Mouse (Mus musculus) forebrain, embryonic 15.5 days (tissue): ENCODE results near the gene Adtrp. TPM values are rescaled to one million over a fixed set of nuclear protein-coding genes. Genes with fewer than 3 reads are reported as not detected.

ENCODE experiments used
- ATAC-seq: fragments of 200-750 bp; cut with Nextera tagmentation; replicated peaks from 2 replicates; pipeline ENCODE4 v1.8.0; 2017; ENCODE audit warnings: mild to moderate bottlenecking, moderate TSS enrichment, moderate library complexity
- H3K27ac ChIP-seq: fragments of 300-500 bp; sonication (generic); replicated peaks from 2 replicates; pipeline ENCODE4 v1.5.1; 2015; ENCODE audit warnings: mild to moderate bottlenecking, inconsistent platforms
- H3K27me3 ChIP-seq: fragments of 300-500 bp; sonication (generic); 2 replicates; pipeline ENCODE4 v1.6.1; 2015; ENCODE audit warnings: inconsistent platforms
- H3K36me3 ChIP-seq: fragments of 300-500 bp; sonication (generic); 2 replicates; pipeline ENCODE4 v1.6.1; 2015; ENCODE audit warnings: mild to moderate bottlenecking, inconsistent platforms
- H3K4me1 ChIP-seq: fragments of 300-500 bp; sonication (generic); 2 replicates; pipeline ENCODE4 v1.6.1; 2015; ENCODE audit warnings: inconsistent platforms
- H3K4me2 ChIP-seq: fragments of 300-500 bp; sonication (generic); replicated peaks from 2 replicates; pipeline ENCODE4 v1.6.1; 2015; ENCODE audit warnings: mild to moderate bottlenecking, inconsistent platforms
- H3K4me3 ChIP-seq: fragments of 300-500 bp; sonication (generic); 2 replicates; pipeline ENCODE4 v1.5.1; 2015; ENCODE audit warnings: mild to moderate bottlenecking, inconsistent platforms
- H3K9ac ChIP-seq: fragments of 300-500 bp; sonication (generic); replicated peaks from 2 replicates; pipeline ENCODE4 v1.6.1; 2015; ENCODE audit warnings: mild to moderate bottlenecking, inconsistent platforms
- H3K9me3 ChIP-seq: fragments of 300-500 bp; sonication (generic); 2 replicates; pipeline ENCODE4 v1.6.1; 2016; ENCODE audit warnings: inconsistent platforms
- WGBS: fragments of 180-500 bp; shearing (Covaris S2); methylation state at CpG from one replicate; pipeline ENCODE4 v1.1.7; 2015; ENCODE audit warnings: mixed read lengths; 5-methylcytosine and 5-hydroxymethylcytosine counted together
- polyA plus RNA-seq: library from polyadenylated mRNA; unstranded; fragments of >200 nt; fragmentation: Nextera tagmentation; extraction: Ambion mirVana; gene quantifications from 2 replicates; pipeline ENCODE4 v1.2.1, GENCODE M21; 2015

The Adtrp gene
- polyA plus RNA-seq, 1 experiment from 2014 or later = not detected

GRCm38 (mm10) chr13:41801177-41801636 lies 46.3 kb downstream of the Adtrp start:
- Histone ChIP-seq H3K4me3 (peak overlapping the region; percentile 12; the same call in 1 of the 2 replicates), H3K36me3 (no peaks in the 10 kb centered on the region)

GRCm38 (mm10) chr13:41792849-41793248 lies 54.6 kb downstream of the Adtrp start:
- WGBS = 91% methylated on average over 6 of the region's 6 CpGs
- H3K9me3 ChIP-seq = no peaks in the 10 kb centered on the region
- H3K36me3 ChIP-seq = no peaks in the 10 kb centered on the region
- no peaks in the 10 kb centered on the region for H3K27me3 ChIP-seq
- H3K4me2 ChIP-seq = no peak overlapping the region
- no peak overlapping the region for H3K9ac ChIP-seq
- no peak overlapping the region for H3K4me3 ChIP-seq
- no peaks in the 10 kb centered on the region for H3K4me1 ChIP-seq
- H3K27ac ChIP-seq = no peak overlapping the region
- ATAC-seq = no peak

More at GRCm38 (mm10) chr13:41801177-41801636, 46.3 kb downstream of the Adtrp start:
- H3K27ac ChIP-seq = peak overlapping the region; percentile 64
- peak; percentile 93 for ATAC-seq
- 0% methylated on average over 8 of the region's 8 CpGs for WGBS
- H3K9ac ChIP-seq = no peak overlapping the region
- H3K27me3 ChIP-seq = no peaks in the 10 kb centered on the region
- peak overlapping the region; percentile 31 for H3K4me2 ChIP-seq
- no peaks in the 10 kb centered on the region for H3K9me3 ChIP-seq
- H3K4me1 ChIP-seq = peaks cover 18% of the 10 kb centered on the region

- Histone ChIP-seq H3K4me2 (no peak overlapping the region), H3K4me3 (no peak overlapping the region), H3K36me3 (no peaks in the 10 kb centered on the region), H3K4me1 (no peaks in the 10 kb centered on the region; the same call in 1 of the 2 replicates), H3K9ac (no peak overlapping the region), H3K9me3 (no peaks in the 10 kb centered on the region), H3K27me3 (no peaks in the 10 kb centered on the region), H3K27ac (no peak overlapping the region)
- WGBS = 85% methylated on average over 2 of the region's 2 CpGs
- ATAC-seq = no peak
Observed at GRCm38 (mm10) chr13:41787863-41788536, 59.5 kb downstream of the Adtrp start.

- Histone ChIP-seq H3K36me3 (no peaks in the 10 kb centered on the region), H3K4me1 (no peaks in the 10 kb centered on the region; the same call in 1 of the 2 replicates), H3K9me3 (no peaks in the 10 kb centered on the region), H3K4me3 (no peak overlapping the region), H3K4me2 (no peak overlapping the region), H3K27ac (no peak overlapping the region), H3K9ac (no peak overlapping the region), H3K27me3 (no peaks in the 10 kb centered on the region)
- ATAC-seq = no peak
- whole genome bisulfite sequencing = 93% methylated on average over 3 of the region's 3 CpGs
Observed at GRCm38 (mm10) chr13:41786640-41787039, 60.8 kb downstream of the Adtrp start.

GRCm38 (mm10) chr13:41784889-41785701 lies 62.4 kb downstream of the Adtrp start:
- H3K9me3 ChIP-seq = no peaks in the 10 kb centered on the region
- no peak overlapping the region for H3K27ac ChIP-seq
- no peak for ATAC-seq
- no peak overlapping the region for H3K4me2 ChIP-seq
- H3K4me1 ChIP-seq = peaks cover 7% of the 10 kb centered on the region
- WGBS = 70% methylated on average over 7 of the region's 7 CpGs
- no peak overlapping the region for H3K4me3 ChIP-seq
- H3K27me3 ChIP-seq = no peaks in the 10 kb centered on the region
- no peak overlapping the region for H3K9ac ChIP-seq
- no peaks in the 10 kb centered on the region for H3K36me3 ChIP-seq

GRCm38 (mm10) chr13:41780296-41780695 lies 67.2 kb downstream of the Adtrp start:
- Histone ChIP-seq H3K4me3 (no peak overlapping the region), H3K27ac (no peak overlapping the region), H3K9ac (no peak overlapping the region), H3K9me3 (no peaks in the 10 kb centered on the region), H3K4me1 (peaks cover 11% of the 10 kb centered on the region), H3K27me3 (no peaks in the 10 kb centered on the region), H3K4me2 (no peak overlapping the region), H3K36me3 (no peaks in the 10 kb centered on the region)
- ATAC-seq = no peak
- WGBS = 54% methylated on average over 4 of the region's 4 CpGs

GRCm38 (mm10) chr13:41779603-41780180 lies 67.8 kb downstream of the Adtrp start:
- no peak for ATAC-seq
- Histone ChIP-seq H3K9me3 (no peaks in the 10 kb centered on the region), H3K27ac (no peak overlapping the region), H3K4me1 (peaks cover 11% of the 10 kb centered on the region; the same call in 1 of the 2 replicates), H3K27me3 (no peaks in the 10 kb centered on the region), H3K9ac (no peak overlapping the region), H3K4me3 (no peak overlapping the region), H3K4me2 (no peak overlapping the region), H3K36me3 (no peaks in the 10 kb centered on the region)
- WGBS = 52% methylated on average over 9 of the region's 9 CpGs

GRCm38 (mm10) chr13:41773812-41774376 lies 73.6 kb downstream of the Adtrp start:
- H3K36me3 ChIP-seq = no peaks in the 10 kb centered on the region
- H3K9me3 ChIP-seq = no peaks in the 10 kb centered on the region
- no peaks in the 10 kb centered on the region for H3K27me3 ChIP-seq
- H3K4me1 ChIP-seq = no peaks in the 10 kb centered on the region
- ATAC-seq = no peak
- H3K9ac ChIP-seq = no peak overlapping the region
- H3K4me2 ChIP-seq = no peak overlapping the region
- 88% methylated on average over 4 of the region's 4 CpGs for WGBS
- no peak overlapping the region for H3K27ac ChIP-seq
- no peak overlapping the region for H3K4me3 ChIP-seq

GRCm38 (mm10) chr13:41771061-41771460 lies 76.4 kb downstream of the Adtrp start:
- Histone ChIP-seq H3K9ac (no peak overlapping the region), H3K4me2 (no peak overlapping the region), H3K4me1 (no peaks in the 10 kb centered on the region), H3K9me3 (no peaks in the 10 kb centered on the region), H3K4me3 (no peak overlapping the region), H3K36me3 (no peaks in the 10 kb centered on the region), H3K27me3 (no peaks in the 10 kb centered on the region), H3K27ac (no peak overlapping the region)
- WGBS = 78% methylated on average over 3 of the region's 3 CpGs
- no peak for ATAC-seq

- Histone ChIP-seq H3K27me3 (no peaks in the 10 kb centered on the region), H3K4me2 (no peak overlapping the region), H3K36me3 (no peaks in the 10 kb centered on the region), H3K4me1 (no peaks in the 10 kb centered on the region), H3K9ac (no peak overlapping the region), H3K9me3 (no peaks in the 10 kb centered on the region), H3K4me3 (no peak overlapping the region), H3K27ac (no peak overlapping the region)
- ATAC-seq = no peak
- 83% methylated on average over 4 of the region's 4 CpGs for WGBS
Observed at GRCm38 (mm10) chr13:41767941-41768340, 79.5 kb downstream of the Adtrp start.

- no peak overlapping the region for H3K9ac ChIP-seq
- H3K27me3 ChIP-seq = no peaks in the 10 kb centered on the region
- peaks cover 23% of the 10 kb centered on the region for H3K4me1 ChIP-seq
- H3K4me2 ChIP-seq = no peak overlapping the region
- 92% methylated on average over 3 of the region's 3 CpGs for WGBS
- ATAC-seq = no peak
- no peaks in the 10 kb centered on the region for H3K36me3 ChIP-seq
- no peaks in the 10 kb centered on the region for H3K9me3 ChIP-seq
- H3K27ac ChIP-seq = no peak overlapping the region
- H3K4me3 ChIP-seq = no peak overlapping the region
Observed at GRCm38 (mm10) chr13:41761986-41762385, 85.5 kb downstream of the Adtrp start.

GRCm38 (mm10) chr13:41760484-41760883 lies 87.0 kb downstream of the Adtrp start:
- Histone ChIP-seq H3K4me3 (no peak overlapping the region), H3K36me3 (no peaks in the 10 kb centered on the region), H3K9ac (no peak overlapping the region), H3K27ac (no peak overlapping the region), H3K4me2 (no peak overlapping the region), H3K27me3 (no peaks in the 10 kb centered on the region), H3K4me1 (peaks cover 23% of the 10 kb centered on the region), H3K9me3 (no peaks in the 10 kb centered on the region)
- WGBS = 31% methylated on average over 10 of the region's 10 CpGs
- no peak for ATAC-seq
